Mouse (Mus musculus): ENCODE results near the gene Smim5.

GRCm38 (mm10) chr11:115945247-115945646 is 45.5 kb downstream of the Smim5 start:
- TF ChIP-seq CTCF (IDR thresholded peaks at IDR 0.05; ENCODE audit: borderline replicate concordance, insufficient read depth, low read length) (no peak), POLR2A (IDR thresholded peaks at IDR 0.05; ENCODE audit: low read depth, low read length) (no peak)

Measured in embryonic fibroblast, embryonic 13.5 days (primary cell).